ENCODE assay signal across 8 mouse cellular contexts in the genomic region with DNA sequence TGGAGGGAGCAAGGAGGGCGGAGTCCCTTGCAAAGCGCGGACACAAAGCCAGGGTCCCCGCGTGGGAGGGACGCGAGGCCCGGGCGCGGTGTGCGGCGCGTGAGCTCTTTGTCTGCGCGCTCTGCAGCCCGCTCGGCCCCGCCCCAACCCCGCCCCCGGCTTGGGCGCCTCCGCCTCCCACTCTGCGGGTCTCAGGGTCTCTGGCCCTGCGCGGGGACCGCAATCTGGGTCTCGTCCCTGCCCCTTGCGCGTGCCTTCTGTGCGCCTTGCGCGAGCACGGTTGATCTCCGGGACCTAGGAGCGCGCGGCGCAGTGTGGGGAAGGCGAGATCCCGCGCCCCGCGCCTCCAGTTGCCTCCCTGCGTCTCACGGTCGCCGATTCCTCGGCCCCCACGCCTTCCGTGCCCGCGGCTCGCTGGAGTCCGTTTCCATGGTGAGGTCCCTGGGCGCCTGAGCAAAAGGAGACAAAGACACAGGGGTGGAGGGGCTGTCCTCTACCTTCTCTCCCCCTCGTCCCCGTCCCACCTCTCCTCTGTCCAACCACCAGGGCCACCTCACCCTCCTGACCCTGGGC. TPM values are rescaled to one million over a fixed set of nuclear protein-coding genes. Genes with fewer than 3 reads are reported as not detected.
DNase-seq lines count a peak whose midpoint lies in the region; ATAC-seq and TF ChIP-seq lines count a peak whose summit lies in the region.

A gene (plus strand): TSS at position 187 of the 573 bp plus-strand sequence.
A gene (minus strand): TSS at position 345 of the 573 bp plus-strand sequence.

- 0% methylated on average over 56 of the region's 57 CpGs for WGBS in embryonic facial prominence, embryonic 11.5 days
- under 1% methylated on average over 57 of the region's 57 CpGs for WGBS in intestine, postnatal 0 days
- under 1% methylated on average over 48 of the region's 57 CpGs for WGBS in midbrain, embryonic 12.5 days

- H3K9me3 ChIP-seq in embryonic facial prominence, embryonic 11.5 days (replicated peaks; ENCODE audit: control insufficient read depth, low read length): no peaks in the 10 kb centered on the region
- no peaks in the 10 kb centered on the region for H3K9me3 ChIP-seq in intestine, postnatal 0 days (ENCODE audit: control insufficient read depth)
- no peaks in the 10 kb centered on the region for H3K9me3 ChIP-seq in midbrain, embryonic 12.5 days

- peak within 1 kb of the TSS; percentile 51 for H3K4me3 ChIP-seq in embryonic facial prominence, embryonic 11.5 days (ENCODE audit: low read depth, low read length)
- peak within 1 kb of the TSS; percentile 59 for H3K4me3 ChIP-seq in intestine, postnatal 0 days (ENCODE audit: low read depth, low read length)
- peak within 1 kb of the TSS; percentile 78 for H3K4me3 ChIP-seq in midbrain, embryonic 12.5 days

- peak within 1 kb of the TSS; percentile 37 for H3K27ac ChIP-seq in embryonic facial prominence, embryonic 11.5 days (replicated peaks; ENCODE audit: low read depth, low read length)
- no peak within 1 kb of the TSS for H3K27ac ChIP-seq in intestine, postnatal 0 days (ENCODE audit: low read depth, low read length)
- H3K27ac ChIP-seq in midbrain, embryonic 12.5 days (replicated peaks): peak within 1 kb of the TSS; percentile 94

- no peak for TF ChIP-seq CTCF in intestine, postnatal 0 days (IDR thresholded peaks at IDR 0.05; ENCODE audit: low read depth)

- H3K36me3 ChIP-seq in embryonic facial prominence, embryonic 11.5 days (replicated peaks; ENCODE audit: control insufficient read depth, insufficient read depth, low read depth, low read length): no peaks in the 10 kb centered on the region; the same call in 1 of the 2 replicates
- H3K36me3 ChIP-seq in intestine, postnatal 0 days (ENCODE audit: control insufficient read depth, insufficient read depth): no peaks in the 10 kb centered on the region
- peaks cover 25% of the 10 kb centered on the region for H3K36me3 ChIP-seq in midbrain, embryonic 12.5 days

- peak within 1 kb of the TSS; percentile 41 for H3K4me2 ChIP-seq in embryonic facial prominence, embryonic 11.5 days (ENCODE audit: low read depth, low read length)
- H3K4me2 ChIP-seq in intestine, postnatal 0 days (replicated peaks; ENCODE audit: low read depth): peak within 1 kb of the TSS; percentile 94
- peak within 1 kb of the TSS; percentile 74 for H3K4me2 ChIP-seq in midbrain, embryonic 12.5 days (replicated peaks)

- no peaks in the 10 kb centered on the region for H3K27me3 ChIP-seq in embryonic facial prominence, embryonic 11.5 days (ENCODE audit: control insufficient read depth, insufficient read depth, low read length)
- 0 out of 2 replicates have a peak, but pooled peaks cover 5% of the 10 kb centered on the region for H3K27me3 ChIP-seq in intestine, postnatal 0 days (replicated peaks; ENCODE audit: control insufficient read depth, insufficient read depth, low read length)
- peaks cover 5% of the 10 kb centered on the region; the same call in 1 of the 2 replicates for H3K27me3 ChIP-seq in midbrain, embryonic 12.5 days

- peaks cover 6% of the 10 kb centered on the region for H3K4me1 ChIP-seq in embryonic facial prominence, embryonic 11.5 days (ENCODE audit: control insufficient read depth, insufficient read depth, low read length)
- H3K4me1 ChIP-seq in intestine, postnatal 0 days (replicated peaks; ENCODE audit: control insufficient read depth, insufficient read depth, low read length): no peaks in the 10 kb centered on the region
- peaks cover 36% of the 10 kb centered on the region for H3K4me1 ChIP-seq in midbrain, embryonic 12.5 days

- DNase-seq in kidney, adult 18-20 months: peak; percentile 45
- no peak for DNase-seq in kidney, adult 8-10 months
- peak; percentile 39 for DNase-seq in NIH3T3 (ENCODE audit: low read depth)
- DNase-seq in embryonic facial prominence, embryonic 11.5 days (ENCODE audit: low spot score): peak; percentile 84
- DNase-seq in c-Kit-positive CD71-positive TER-119-positive erythroid progenitor cells, embryonic 14.5 days (ENCODE audit: low spot score): no peak
- no peak for DNase-seq in urinary bladder, adult 2 months (ENCODE audit: low spot score)

- peak within 1 kb of the TSS; percentile 81 for H3K9ac ChIP-seq in embryonic facial prominence, embryonic 11.5 days (replicated peaks; ENCODE audit: low read length)
- H3K9ac ChIP-seq in intestine, postnatal 0 days (ENCODE audit: low read depth, low read length): peak within 1 kb of the TSS; percentile 58
- H3K9ac ChIP-seq in midbrain, embryonic 12.5 days (replicated peaks): peak within 1 kb of the TSS; percentile 94

- peak; percentile 86 for ATAC-seq in embryonic facial prominence, embryonic 11.5 days (replicated peaks; ENCODE audit: insufficient number of reproducible peaks, low FRiP score, low TSS enrichment, low read depth)
- peak; percentile 22; the same call in 1 of the 2 replicates for ATAC-seq in intestine, postnatal 0 days
- ATAC-seq in midbrain, embryonic 12.5 days (ENCODE audit: low FRiP score, low read depth): peak; percentile 92

RNA-seq across cellular contexts. Expression of the first gene that starts in this region (rescaled TPM):
- 10.9 and 11.2 TPM in 2 replicates for polyA plus RNA-seq in embryonic facial prominence, embryonic 11.5 days (2014; fragmentation: Nextera tagmentation; extraction: Ambion mirVana)
- polyA plus RNA-seq in intestine, postnatal 0 days (2015; fragmentation: Nextera tagmentation; extraction: Ambion mirVana): 1.1 TPM in 2 replicates
- polyA plus RNA-seq in midbrain, embryonic 12.5 days (2016; fragmentation: Nextera tagmentation; extraction: Ambion mirVana): 14.3 and 16.7 TPM in 2 replicates
- polyA plus RNA-seq in urinary bladder, adult 2 months (2012; rRNA removed): 0.62 and 1.0 TPM in 2 replicates

RNA-seq across cellular contexts. Expression of the second gene that starts in this region (rescaled TPM):
- polyA plus RNA-seq in embryonic facial prominence, embryonic 11.5 days (2014; fragmentation: Nextera tagmentation; extraction: Ambion mirVana): 78.3 and 85.8 TPM in 2 replicates
- 6.2 and 7.2 TPM in 2 replicates for polyA plus RNA-seq in intestine, postnatal 0 days (2015; fragmentation: Nextera tagmentation; extraction: Ambion mirVana)
- 296 and 302 TPM in 2 replicates for polyA plus RNA-seq in midbrain, embryonic 12.5 days (2016; fragmentation: Nextera tagmentation; extraction: Ambion mirVana)
- polyA plus RNA-seq in urinary bladder, adult 2 months (2012; rRNA removed): 1.8 TPM in 2 replicates

Comparison
In these comparisons a context has a peak if more than half of its experiments do, and no peak if none do; other contexts are left out.
1. DNase-seq: peak in kidney, adult 18-20 months (single experiment), NIH3T3 (single experiment) and embryonic facial prominence, embryonic 11.5 days (single experiment); none in kidney, adult 8-10 months (0 of 2), c-Kit-positive CD71-positive TER-119-positive erythroid progenitor cells, embryonic 14.5 days (single experiment) and urinary bladder, adult 2 months (single experiment).
2. ATAC-seq: peak in every context shown above with its lines; median percentile 92 in midbrain, embryonic 12.5 days; 86 in embryonic facial prominence, embryonic 11.5 days; 22 in intestine, postnatal 0 days.
3. H3K4me2 ChIP-seq: peak in every context shown above with its lines; median percentile 94 in intestine, postnatal 0 days; 74 in midbrain, embryonic 12.5 days; 41 in embryonic facial prominence, embryonic 11.5 days.
4. Peak in every context shown above with its lines, with median percentiles within 50 percentile points of each other: H3K4me3 ChIP-seq and H3K9ac ChIP-seq.